Mouse (Mus musculus): ENCODE measurements around the gene Scp2. TPM values are rescaled to one million over a fixed set of nuclear protein-coding genes. Genes with fewer than 3 reads are reported as not detected.

The Scp2 gene
- total RNA-seq, 2 experiments from 2014 or later = 103 to 135 TPM

- DNase-seq = no peak
- intact Hi-C loops (cut with DNase I; ENCODE audit: low total_unique reads) = no loop called here
Measured at GRCm38 (mm10) chr4:108065176-108065844, 79.5 kb downstream of the Scp2 start.

DNA sequence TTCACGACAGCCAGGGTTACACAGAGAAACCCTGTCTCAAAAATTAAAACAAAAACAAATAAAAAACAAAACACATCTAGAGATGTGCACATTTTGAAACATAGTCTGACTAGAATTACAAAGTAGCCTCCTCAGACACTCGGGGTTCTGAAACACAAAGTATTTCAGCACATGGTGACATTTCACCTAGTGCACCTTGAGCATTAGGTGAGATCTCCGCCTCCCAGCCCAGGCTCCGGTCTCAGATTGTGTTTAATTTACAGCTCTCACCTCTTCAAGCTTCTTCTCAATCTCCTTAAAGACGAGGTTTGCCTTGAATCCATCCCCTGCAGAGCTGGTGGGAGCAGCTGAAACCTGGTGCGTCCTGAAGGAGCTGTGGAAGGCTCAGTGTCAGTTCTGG is 81.2 kb downstream of the Scp2 start:
- intact Hi-C loops (cut with DNase I; ENCODE audit: low total_unique reads) = no loop called here

DNA sequence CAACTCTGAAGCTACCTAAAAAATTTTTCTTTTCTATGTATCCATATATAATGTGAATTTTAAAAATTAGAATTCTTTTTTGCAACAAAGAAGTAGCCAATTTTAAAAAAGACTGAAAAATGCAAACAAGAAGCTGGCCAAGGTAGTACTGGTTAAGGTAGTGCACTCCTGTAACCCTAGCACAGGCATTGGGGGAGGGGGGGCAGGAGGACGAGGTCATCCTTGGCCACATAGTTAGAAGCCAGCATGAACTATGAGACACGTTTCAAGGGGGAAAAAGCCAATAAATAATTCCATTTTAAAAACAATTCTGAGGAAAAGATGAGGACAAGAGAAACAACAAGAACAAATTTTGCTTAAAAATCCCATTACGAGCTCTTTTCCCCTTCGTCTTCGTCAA is 82.3 kb downstream of the Scp2 start:
- intact Hi-C loops (cut with DNase I; ENCODE audit: low total_unique reads) = no loop called here
- no peak for DNase-seq

More for the DNA sequence above, 81.2 kb downstream of the Scp2 start:
- DNase-seq = no peak

GRCm38 (mm10) chr4:108060774-108061173 is 84.0 kb downstream of the Scp2 start:
- no peak for DNase-seq
- intact Hi-C loops (cut with DNase I; ENCODE audit: low total_unique reads) = no loop called here

GRCm38 (mm10) chr4:108059601-108060379 is 85.0 kb downstream of the Scp2 start:
- no peak for DNase-seq
- intact Hi-C loops (cut with DNase I; ENCODE audit: low total_unique reads) = no loop called here

DNA sequence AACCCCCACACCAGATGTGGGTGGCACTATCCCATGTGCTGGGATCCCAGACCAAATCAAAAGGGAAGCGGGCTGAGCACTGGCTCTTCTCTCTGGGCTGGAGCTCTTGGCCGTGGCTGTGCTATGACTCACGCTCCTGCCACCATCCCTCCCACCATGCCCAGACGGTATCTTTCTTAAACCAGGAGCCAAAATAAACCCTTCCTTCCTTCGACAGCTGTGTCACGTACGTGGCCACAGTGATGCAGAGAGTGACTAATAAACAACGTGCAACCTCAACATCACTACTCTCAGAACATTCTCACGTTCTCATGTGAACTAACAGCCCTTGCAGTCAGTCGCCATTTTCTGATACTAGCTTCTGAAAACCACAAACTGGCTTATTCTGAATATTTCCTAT is 86.6 kb downstream of the Scp2 start:
- intact Hi-C loops (cut with DNase I; ENCODE audit: low total_unique reads) = no loop called here
- DNase-seq = no peak

- intact Hi-C loops (cut with DNase I; ENCODE audit: low total_unique reads) = no loop called here
- DNase-seq = no peak
Measured at GRCm38 (mm10) chr4:108057247-108057646, 87.6 kb downstream of the Scp2 start.

- DNase-seq = no peak
- intact Hi-C loops (cut with DNase I; ENCODE audit: low total_unique reads) = no loop called here
Measured at GRCm38 (mm10) chr4:108055873-108056272, 88.9 kb downstream of the Scp2 start.

- no peak for DNase-seq
- intact Hi-C loops (cut with DNase I; ENCODE audit: low total_unique reads) = no loop called here
Measured at GRCm38 (mm10) chr4:108052673-108053072, 92.1 kb downstream of the Scp2 start.

- intact Hi-C loops (cut with DNase I; ENCODE audit: low total_unique reads) = no loop called here
- DNase-seq = no peak
Measured at GRCm38 (mm10) chr4:108051687-108052274, 93.0 kb downstream of the Scp2 start.

GRCm38 (mm10) chr4:108046136-108046535 is 98.7 kb downstream of the Scp2 start:
- DNase-seq = peak; percentile 52
- intact Hi-C loops (cut with DNase I; ENCODE audit: low total_unique reads) = no loop called here

- intact Hi-C loops (cut with DNase I; ENCODE audit: low total_unique reads) = no loop called here
- DNase-seq = no peak
Measured at GRCm38 (mm10) chr4:108045136-108046107, 99.4 kb downstream of the Scp2 start.

GRCm38 (mm10) chr4:108037027-108037426 is 107.8 kb downstream of the Scp2 start:
- no peak for DNase-seq
- intact Hi-C loops (cut with DNase I; ENCODE audit: low total_unique reads) = no loop called here

- DNase-seq = no peak
- intact Hi-C loops (cut with DNase I; ENCODE audit: low total_unique reads) = no loop called here
Measured at GRCm38 (mm10) chr4:108033041-108033764, 111.6 kb downstream of the Scp2 start.

DNA sequence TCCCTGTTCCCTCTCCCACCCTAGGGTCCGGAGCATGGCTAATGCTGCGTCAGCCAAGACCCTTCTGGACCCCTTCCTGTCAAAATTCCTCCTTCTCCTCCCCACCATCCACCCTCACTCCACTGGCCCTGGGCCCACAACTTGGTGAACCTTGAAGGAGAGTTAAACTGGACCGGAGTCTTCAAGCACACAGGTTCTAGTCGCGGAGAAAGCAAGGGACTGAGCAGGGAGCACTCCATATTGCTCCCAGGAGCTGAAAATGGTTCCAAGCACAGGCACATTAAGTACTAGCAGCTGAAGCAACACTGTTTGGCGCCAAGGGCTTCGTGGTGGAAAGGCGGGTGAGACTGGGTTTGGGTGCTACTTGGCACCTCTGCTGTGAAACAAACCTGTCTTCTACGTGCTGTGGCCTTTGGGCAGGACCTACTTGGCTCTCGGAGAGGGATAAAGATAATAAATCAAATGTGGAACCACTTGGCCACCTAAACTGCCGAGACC is 112.4 kb downstream of the Scp2 start:
- no peak for DNase-seq
- intact Hi-C loops (cut with DNase I; ENCODE audit: low total_unique reads) = no loop called here

GRCm38 (mm10) chr4:108031502-108032351 is 113.1 kb downstream of the Scp2 start:
- DNase-seq = peak; percentile 77
- intact Hi-C loops (cut with DNase I; ENCODE audit: low total_unique reads) = no loop called here

- intact Hi-C loops (cut with DNase I; ENCODE audit: low total_unique reads) = no loop called here
- DNase-seq = no peak
Measured at GRCm38 (mm10) chr4:108030888-108031501, 113.8 kb downstream of the Scp2 start.

Data from gastrocnemius, postnatal 14 days (tissue).